Mouse (Mus musculus): Measurements from ENCODE around the gene Dysf.
A peak's percentile ranks its signal among the peaks of the same experiment; 100 is the strongest.

Dysf gene

DNA sequence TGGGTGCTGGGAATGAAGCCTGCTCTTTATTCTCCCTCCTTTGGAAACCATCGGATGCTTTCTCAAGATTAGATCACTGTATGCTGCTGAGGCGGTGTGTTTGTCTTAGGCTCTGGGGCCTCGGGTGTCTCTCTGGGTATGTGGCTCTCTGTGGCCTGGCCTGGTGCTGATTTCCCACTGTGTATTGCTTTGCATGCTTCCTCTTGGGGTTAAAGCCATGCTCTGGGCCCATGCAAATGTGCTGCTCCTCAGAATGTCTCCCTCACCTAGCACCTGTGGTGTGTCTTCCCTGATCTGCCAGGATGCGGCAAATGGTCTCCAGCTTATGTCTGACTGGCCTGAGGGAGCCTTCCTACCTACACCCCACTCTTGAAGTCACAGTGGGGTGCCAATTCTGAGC, 41.8 kb downstream of the Dysf start:
- DNase-seq (ENCODE audit: extremely low spot score, low read depth, low spot score), result no peak

DNA sequence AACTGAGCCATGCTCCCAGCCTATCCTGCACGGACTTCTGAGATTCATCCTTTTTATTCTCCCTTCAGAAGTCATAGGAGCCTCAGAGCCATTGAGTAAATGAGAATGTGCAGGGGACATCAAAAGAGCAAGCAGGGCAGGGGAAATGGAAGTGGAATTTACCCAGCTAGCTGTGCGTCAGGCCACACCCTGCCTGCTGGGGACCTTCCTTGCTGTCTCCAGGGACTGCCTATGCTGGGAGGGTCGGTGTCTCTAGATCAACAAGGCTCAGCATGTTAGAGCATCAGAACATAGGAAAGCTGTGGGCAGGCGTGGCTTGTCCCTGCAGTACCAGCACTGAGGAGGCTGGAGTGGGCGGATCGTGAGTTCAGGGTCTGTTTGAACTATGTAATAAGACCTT, 42.6 kb downstream of the Dysf start:
- no peak for DNase-seq (ENCODE audit: extremely low spot score, low read depth, low spot score)

DNA sequence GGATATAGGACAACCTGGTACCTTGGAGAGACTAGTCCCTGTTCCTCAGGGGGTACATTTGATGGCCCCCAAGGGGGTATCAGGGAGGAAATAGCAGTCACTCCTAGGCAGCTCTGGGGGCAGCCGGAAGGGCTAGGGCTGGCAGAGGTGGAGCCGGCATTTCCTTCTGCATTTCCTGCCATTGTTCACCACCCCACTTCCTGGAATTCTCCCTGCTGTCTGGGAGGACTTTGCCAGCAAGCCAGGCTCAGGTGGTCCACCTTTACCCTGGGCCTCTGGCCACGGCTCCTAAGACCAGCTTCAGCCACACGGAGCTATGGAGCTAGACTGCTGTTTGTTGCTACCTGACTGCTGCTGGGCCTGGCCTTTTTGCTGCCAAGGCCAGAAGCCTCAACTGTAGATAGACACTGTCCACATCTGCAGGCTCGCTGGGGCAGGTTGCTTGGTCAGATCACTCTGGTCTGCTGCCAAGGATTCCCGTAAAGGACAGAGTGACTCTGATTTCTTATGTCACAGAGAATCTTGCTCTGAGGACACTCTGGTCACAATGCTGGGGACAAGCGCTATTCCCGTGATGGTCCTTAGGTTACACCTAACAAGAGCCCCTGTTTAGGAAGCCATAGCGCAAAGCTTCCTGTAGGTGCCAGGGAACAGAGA, 45.6 kb downstream of the Dysf start:
- no peak for DNase-seq (ENCODE audit: extremely low spot score, low read depth, low spot score)

DNA sequence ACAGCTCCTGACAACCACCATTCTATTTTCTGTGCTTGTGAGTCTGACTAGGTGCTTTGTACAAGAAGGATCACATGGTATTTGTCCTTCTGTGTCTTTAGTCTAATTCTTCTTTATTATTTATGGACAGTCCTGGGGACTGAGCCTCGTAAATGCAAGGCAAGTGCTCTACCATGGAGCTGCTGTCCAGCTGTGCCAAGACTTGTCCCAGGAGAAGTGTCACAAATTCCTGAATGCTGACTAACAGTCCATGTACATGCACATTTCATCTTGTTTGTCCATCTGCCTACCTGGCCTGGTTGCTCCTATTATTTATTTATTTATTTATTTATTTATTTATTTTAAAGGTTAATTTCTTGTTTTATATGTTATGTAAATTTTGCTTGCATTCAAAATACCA, 47.2 kb downstream of the Dysf start:
- DNase-seq (ENCODE audit: extremely low spot score, low read depth, low spot score), result no peak

DNA sequence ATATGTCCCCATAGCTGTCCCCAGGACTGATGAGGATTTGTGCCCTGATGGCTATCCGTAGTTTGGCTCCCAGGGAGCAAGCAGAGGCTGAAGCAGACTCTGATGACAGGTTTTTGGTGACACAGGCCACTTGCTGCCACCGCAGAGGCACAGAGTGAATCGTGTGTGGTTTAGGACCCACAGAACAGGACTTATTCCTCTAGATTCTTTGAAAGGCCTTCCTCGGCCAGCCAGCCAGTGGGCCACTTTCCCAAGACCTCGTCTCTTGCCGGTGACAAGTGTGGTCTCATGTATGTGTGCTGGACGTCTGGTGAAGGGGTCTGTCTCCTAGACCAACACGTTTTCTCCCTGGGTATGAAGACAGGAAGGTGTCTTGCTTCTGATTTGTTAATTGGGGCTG, 48.8 kb downstream of the Dysf start:
- DNase-seq (ENCODE audit: extremely low spot score, low read depth, low spot score), result no peak

DNA sequence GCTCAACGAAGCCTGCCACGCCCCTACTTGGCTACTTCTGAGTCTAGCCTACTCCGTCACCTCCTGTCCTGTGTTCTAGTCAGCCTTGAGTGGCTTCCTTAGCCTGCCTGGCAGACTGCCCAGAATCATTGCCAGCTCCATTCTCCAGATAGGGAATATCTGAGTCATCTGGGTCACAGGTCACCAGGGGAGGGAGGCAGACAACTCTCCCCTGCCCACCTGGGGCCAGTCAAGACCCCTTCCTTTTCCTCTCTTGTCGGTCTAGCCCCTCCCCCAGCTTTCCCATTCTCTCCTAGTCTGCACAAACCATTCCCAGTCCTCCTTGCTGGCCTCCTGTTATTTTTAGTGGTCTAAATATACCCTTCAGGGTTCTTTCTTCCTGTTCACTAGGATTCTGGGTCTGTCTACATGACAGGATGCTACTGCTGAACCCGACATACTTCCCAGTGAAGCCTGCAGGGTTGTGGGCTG, 50.3 kb downstream of the Dysf start:
- DNase-seq (ENCODE audit: extremely low spot score, low read depth, low spot score), result no peak

DNA sequence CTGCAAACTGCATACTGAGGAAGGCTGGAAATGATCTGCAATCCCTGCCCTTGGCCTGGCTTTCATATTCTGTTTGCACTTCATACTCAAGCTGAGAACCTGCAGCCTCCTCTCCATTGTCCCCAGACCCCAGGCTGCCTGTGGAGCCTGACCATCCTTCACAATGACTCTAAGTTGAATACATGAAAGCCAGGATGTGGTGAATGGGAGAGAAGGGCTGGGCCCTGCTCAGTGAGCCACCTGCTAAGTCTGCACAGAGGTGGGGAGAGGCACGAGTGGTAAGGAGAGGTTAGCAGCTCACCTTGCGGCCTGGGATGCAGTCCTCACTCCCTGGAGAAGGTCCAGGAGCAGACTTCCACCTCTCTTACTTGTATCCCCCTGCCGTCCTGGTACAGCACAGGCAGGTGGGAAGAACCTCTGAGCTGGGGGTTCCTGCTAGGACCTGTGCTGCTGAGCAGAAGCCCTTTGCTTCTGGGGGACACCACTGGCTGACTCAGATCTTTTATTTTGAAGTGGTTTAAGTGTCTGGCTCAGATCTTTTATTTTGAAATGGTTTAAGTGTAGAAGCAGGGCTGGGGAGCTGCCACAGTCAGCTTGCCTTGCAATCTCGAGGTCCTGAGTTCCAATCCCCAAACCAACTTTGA, 51.5 kb downstream of the Dysf start:
- DNase-seq (ENCODE audit: extremely low spot score, low read depth, low spot score), result no peak

DNA sequence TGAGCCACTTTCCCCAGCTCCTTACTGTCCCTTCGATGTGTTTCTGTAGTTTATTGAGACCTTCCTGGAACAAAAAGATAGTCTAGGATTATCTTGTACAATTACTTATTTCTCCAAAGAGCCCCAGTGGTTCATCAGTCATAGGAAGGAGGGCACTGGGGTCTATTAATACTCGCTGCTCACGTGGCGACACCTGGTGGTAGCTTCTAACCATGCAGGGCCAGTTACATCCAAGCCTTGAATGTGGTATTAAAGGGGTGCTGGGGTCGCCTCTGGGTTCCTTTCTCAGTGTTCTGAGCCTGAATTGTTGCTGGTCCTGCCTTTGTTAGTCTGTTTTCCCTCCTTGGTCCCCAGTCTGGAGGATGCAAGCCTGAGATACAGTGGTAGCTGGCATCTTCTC, 52.9 kb downstream of the Dysf start:
- peak; percentile 47 for DNase-seq (ENCODE audit: extremely low spot score, low read depth, low spot score)

DNA sequence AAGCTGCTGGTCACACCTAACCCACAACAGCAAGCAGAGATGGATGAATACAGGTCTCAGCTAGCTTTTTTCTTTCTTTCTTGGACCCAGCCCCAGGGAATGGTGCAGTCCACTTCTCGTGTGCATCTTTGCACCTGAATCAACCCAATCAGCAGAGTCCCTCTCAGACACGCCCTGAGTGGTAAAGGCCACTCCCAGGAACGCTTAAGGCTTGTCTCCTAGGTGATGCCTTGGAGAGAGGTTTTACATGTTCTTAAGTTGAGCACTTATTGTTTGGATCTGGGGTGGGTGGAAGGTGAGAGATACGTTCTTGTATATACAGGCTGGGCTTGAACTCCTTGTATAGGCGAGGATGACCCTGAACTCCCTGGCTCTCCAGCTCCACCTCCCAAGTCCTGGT, 54.2 kb downstream of the Dysf start:
- DNase-seq (ENCODE audit: extremely low spot score, low read depth, low spot score), result no peak

DNA sequence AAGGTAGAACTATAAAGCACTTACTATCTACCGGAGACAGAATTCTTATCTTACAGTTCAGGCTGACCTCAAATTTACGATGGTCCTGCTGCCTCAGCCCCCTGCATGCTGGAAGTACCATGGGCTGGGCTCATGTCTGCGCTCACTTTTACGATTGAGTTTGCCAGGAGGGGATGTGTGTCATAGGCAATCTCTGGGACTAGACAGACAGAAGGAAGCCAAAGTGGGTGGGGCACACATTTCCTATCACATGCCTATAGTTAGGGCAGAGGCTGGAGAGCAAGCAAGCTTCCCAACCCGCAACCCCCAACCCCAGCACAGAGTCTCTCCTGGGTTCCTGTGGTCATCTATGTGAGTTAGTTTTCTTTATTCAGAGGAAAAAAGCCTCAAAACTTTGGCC, 59.8 kb downstream of the Dysf start:
- no peak for DNase-seq (ENCODE audit: extremely low spot score, low read depth, low spot score)

DNA sequence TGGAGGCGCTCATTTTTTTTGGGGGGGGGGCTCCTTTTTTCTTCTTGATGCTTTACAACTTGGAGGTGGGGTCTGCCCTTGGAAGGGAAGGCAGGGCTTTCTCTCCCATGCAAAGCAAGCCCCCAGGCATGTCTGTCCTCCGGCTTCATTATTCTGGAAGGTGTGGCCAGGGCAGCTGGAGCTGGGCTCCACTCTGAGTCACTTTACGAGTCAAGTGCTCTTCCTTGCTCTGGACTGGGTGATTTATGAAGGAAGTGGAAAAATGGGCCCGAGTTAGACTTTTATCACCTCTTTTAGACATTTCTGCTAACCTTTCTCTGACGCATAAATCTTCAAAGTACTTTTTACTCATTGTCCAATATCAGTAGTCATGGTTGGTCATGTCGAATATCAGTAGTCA, 61.9 kb downstream of the Dysf start:
- no peak for DNase-seq (ENCODE audit: extremely low spot score, low read depth, low spot score)

DNA sequence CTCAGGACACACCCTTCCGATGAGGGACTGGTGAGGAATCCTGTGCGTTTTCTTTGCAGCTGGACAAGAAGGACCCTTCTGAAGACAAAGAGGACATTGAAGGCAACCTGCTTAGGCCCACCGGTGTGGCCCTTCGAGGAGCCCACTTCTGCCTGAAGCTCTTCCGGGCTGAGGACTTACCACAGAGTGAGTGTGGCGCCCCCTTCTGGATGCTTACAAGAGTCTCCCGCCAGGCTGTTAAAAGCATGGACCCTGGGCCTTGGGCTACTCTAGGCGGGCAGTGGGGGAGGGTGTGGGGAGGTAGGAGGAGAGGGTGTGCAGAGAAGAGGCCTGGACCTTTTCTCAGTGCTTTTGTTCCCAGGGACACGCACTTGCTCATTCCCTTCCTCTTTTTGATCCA, 64.2 kb downstream of the Dysf start:
- no peak for DNase-seq (ENCODE audit: extremely low spot score, low read depth, low spot score)

DNA sequence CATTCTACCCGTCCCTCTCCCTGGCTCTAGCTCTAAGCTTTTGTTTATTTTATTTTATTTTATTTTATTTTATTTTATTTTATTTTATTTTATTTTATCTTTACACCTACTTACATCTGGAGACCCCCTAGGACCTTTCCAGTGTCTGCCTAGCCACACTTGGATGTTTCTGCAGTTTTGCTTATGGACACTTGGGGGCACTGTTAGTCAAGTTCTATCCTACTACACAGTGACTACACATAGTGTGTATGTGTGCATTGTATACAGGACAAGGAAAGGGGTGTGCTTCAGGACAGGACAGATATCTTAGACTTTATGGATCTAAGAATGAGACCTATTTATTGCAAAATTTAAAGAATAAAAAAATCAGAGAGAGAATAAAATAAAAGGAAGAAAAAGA, 69.8 kb downstream of the Dysf start:
- DNase-seq (ENCODE audit: extremely low spot score, low read depth, low spot score), result no peak

DNA sequence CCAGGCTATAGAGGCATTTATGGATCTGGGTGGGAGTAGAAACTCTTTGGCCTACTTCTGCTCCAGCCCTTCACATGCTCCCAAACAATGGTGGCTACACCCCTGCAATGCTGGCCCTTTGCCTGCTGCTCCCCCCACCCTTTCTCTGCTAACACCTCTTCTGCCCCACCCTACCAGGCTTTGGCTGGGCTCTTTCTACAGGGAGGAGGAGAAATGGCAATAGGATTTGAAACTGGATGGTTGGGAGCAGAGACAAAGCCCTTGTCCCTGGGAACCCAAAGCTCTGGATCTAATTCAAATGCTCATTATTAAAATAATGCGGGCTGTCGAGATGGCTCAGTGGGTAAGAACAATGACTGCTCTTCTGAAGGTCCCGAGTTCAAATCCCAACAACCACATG, 72.2 kb downstream of the Dysf start:
- no peak for DNase-seq (ENCODE audit: extremely low spot score, low read depth, low spot score)

DNA sequence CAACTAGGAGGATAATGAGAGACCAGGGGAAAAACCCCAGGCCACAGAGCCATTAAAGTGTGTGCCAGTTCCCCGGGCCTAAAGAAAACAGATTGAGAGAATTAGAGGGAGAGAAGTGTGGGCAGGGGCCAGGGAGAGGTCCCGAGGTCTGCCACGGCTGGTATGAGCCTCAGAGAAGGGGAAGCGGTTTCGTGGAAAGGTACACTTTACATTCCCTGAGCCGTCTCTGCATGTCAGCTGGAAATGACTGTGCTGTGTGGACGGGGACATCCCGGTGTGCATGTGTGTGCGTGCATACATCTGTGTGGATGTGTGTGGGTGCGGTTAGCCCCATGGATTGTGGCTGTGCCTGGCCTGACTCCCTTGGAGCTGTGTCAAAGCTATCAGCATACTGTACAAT, 76.4 kb downstream of the Dysf start:
- DNase-seq (ENCODE audit: extremely low spot score, low read depth, low spot score), result no peak

DNA sequence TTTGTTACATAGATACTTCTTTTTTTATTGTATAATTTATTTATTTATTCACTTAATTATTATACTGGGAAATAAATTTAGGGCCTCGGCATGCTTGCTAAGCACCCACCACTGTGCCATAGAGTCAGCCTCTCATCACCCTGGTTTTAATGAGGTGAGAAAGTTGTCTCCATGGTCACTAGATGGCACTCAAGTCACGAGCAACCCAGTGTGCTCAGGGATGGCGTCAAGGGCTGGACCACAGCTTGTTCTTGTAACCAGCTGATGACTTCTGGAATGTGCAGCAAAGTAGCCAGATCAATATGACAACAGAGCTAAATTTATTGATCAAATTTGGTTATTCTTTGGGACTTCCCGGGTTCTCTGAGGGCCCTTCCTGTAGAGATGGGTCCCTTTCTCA, 85.1 kb downstream of the Dysf start:
- DNase-seq (ENCODE audit: extremely low spot score, low read depth, low spot score), result peak; percentile 63

DNA sequence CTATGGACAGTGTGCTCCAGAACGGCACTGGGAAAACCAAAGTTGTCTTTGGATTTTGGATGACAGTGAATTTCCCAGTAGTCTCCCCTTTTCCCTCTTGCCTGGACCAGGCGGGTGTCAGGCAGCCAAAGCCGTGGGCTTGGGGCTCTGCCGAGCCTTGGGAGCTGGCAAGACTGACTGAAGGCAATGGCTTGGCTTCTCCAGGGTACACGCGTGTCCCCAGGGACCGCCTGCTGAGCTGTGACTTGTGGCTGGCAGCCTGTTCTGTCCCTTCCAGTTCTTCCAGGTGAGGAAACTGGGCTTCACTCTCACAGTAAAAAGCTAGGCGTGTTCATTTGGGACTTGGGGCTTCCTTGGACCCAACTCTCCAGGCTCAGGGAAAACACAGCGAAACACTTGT, 86.1 kb downstream of the Dysf start:
- no peak for DNase-seq (ENCODE audit: extremely low spot score, low read depth, low spot score)

DNA sequence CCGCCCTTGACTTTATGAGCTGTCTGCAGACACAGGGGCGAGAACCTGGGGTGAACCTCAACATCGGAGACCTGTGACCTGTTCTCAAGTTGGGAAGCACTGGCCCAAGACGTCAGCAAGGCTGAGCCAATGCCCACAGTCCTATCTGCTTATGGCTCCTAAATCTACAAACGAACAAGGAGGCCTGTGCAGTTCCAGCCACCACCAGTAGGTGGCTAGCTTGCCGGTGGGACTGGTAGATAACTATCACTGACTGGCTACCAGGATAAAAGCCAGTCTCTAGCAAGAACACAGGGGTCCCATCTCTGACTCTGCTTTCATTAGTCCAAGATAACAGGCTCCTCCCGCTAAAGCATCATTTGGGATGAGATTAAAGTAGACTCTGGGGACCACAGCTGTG, 86.6 kb downstream of the Dysf start:
- peak; percentile 76 for DNase-seq (ENCODE audit: extremely low spot score, low read depth, low spot score)

DNA sequence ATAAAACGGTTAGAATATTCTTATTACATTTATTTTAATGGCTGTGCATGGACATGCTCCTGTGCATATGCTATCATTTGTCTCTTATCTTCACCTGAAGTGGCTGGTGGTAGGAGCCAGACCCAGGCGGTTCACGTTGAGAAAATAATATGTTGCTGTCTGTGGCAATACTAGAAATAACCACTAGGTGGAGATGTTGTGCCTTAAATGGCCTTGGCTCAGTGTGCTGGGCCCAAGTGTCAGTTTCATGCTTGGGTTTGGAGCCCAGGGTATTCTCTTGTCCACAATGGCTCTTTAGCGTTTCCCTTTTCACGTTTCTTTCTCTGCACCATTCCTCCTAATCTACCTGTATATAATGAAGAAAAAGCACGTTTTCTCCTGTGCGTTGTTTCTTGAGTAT, 87.5 kb downstream of the Dysf start:
- peak; percentile 97 for DNase-seq (ENCODE audit: extremely low spot score, low read depth, low spot score)

DNA sequence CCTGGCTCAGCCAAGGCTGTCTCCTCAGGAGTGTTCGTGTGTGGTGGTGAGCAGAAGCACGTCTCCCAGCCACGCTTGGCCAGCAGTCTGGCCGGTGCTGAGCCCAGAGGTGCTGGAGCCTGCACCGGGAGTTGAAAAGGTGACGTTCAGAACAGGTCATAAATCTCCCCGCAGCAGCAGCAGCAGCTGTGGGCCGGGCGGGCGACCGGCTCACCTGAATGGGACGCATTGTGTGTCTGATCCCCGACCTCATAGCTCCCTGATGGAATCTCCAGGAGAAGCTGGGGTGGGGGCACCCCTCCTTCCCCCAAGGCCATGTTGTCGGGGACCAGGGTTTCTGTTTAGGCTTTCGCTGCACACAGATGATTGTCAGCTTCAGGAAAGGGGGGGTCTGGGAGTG, 93.6 kb downstream of the Dysf start:
- DNase-seq (ENCODE audit: extremely low spot score, low read depth, low spot score), result no peak

DNA sequence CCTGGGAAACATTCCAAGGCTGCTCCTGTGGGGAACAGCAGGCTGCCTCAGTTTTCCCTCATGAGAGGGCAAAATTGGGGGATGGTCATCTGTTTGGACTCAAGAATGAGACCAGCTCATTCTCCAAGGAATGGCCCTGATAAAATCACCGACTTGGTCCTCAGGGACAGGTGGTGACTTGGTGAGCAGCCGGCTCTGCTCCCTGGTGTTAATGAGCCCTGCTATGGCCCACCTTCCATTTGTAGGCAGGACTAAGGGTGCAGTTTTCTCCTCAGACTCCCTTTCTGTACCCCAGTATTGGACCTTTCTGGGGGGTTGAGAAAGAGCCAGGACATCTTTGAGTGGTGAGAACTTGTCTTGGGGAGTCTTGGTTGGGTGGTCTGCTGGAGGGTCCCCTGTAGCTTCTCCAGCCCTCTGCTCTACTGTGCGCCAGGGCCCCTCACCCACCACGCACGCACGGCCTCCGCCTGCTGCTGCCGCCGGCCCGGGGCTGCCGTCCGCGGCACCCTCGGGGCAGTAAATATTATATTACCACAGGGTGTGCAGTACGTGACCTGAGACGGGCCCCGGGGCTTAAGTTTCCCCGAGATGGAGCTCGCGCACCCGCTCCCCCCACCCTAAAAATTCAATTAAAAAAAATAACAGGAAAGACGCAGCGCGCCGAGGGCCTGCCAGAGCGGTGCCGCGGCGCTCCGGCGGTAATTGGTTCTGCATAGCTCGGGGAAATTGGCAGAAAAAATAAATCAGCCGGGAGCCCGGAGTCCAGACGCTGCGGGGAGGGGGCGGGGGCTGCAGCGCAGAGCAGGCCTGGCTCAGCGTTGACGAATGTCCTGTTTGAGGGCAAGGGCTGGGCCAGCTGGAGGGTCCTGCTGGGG, 97.0 kb downstream of the Dysf start:
- no peak for DNase-seq (ENCODE audit: extremely low spot score, low read depth, low spot score)

DNA sequence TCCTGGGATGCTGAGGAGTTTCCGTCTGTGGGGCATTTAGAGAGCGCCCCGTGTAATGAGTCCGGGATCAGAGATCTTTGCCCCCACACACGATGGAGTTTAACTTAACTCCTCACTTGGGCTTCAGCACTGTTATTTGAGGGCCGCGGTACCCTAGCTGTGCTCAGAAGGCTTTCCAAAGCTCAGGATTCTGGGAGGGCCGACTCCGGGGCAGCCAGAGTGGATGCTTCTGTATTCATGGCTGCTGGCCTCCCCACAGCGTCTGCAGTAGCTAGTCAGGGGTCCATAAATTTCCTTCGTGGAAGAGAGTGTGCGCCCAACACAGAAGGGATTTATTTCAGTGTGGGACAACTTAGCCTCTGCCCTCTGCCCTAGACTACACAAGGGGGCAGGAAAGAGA, 97.7 kb downstream of the Dysf start:
- DNase-seq (ENCODE audit: extremely low spot score, low read depth, low spot score), result no peak

All from hindlimb bud, embryonic 11.5 days (tissue).